33 mouse cellular contexts compared by ENCODE assay signal in genomic region chr2:29630141-29630771, GRCm38 (mm10). TPM values are rescaled to one million over a fixed set of nuclear protein-coding genes. Genes with fewer than 3 reads are reported as not detected.
A peak's percentile ranks its signal among the peaks of the same experiment; 100 is the strongest.
DNase-seq lines count a peak whose midpoint lies in the region; ATAC-seq and TF ChIP-seq lines count a peak whose summit lies in the region.
"Had no signal": no experiment of that assay in that cellular context is flagged by ENCODE, and none has a peak within 500 bp of the region (broad histone marks: within the 10 kb centered on the region; RNA-seq: fewer than 3 reads in every experiment).

No protein-coding gene starts in this region.

- no peak for DNase-seq in gastrocnemius, adult 2 months
- DNase-seq in gastrocnemius, postnatal 14 days, result no peak
- no peak for DNase-seq in spleen, adult 2 months (ENCODE audit: low read depth in 1 of 2, low spot score in 2 of 2)
- no peak for DNase-seq in spleen, adult 12 weeks (ENCODE audit: low spot score)
- no peak for DNase-seq in MEL (ENCODE audit: low read depth, low spot score)
- DNase-seq in fat pad, adult 2 months (ENCODE audit: extremely low read depth, low read depth, low spot score), result peak; percentile 51
- no peak for DNase-seq in lung, postnatal 10 days
- DNase-seq: adrenal gland, adult 2 months; cerebellum, adult 2 months; cerebellum, postnatal 14 days; gastrocnemius, postnatal 25 days; heart, adult 11 months; heart, postnatal 10 days; kidney, adult 18-20 months; lung, adult 18-20 months; retina, postnatal 1 day; right cerebral cortex, postnatal 14 days; thymus, adult 2 months; thymus, postnatal 36 days had no signal

- intact Hi-C loops in gastrocnemius, adult 2 months (cut with DNase I), result no loop called here
- intact Hi-C loops in gastrocnemius, postnatal 14 days (cut with DNase I; ENCODE audit: low total_unique reads), result no loop called here

- no peaks in the 10 kb centered on the region for H3K36me3 ChIP-seq in spleen, adult 2 months (ENCODE audit: control insufficient read depth, insufficient read depth, low read length)
- peaks cover 0 to 49% of the 10 kb centered on the region in 2 experiments; a peak in 2 of 4 replicates for H3K36me3 ChIP-seq in MEL (ENCODE audit: control insufficient read depth in 1 of 2, insufficient read depth in 2 of 2, low read length in 2 of 2)
- peaks cover 7% of the 10 kb centered on the region; the same call in 1 of the 2 replicates for H3K36me3 ChIP-seq in liver, embryonic 12.5 days
- H3K36me3 ChIP-seq: embryonic facial prominence, embryonic 15.5 days; kidney, embryonic 15.5 days; neural tube, embryonic 13.5 days had no signal

- H3K9me3 ChIP-seq in MEL (replicated peaks; ENCODE audit: insufficient read depth, low read length), result no peaks in the 10 kb centered on the region
- no peaks in the 10 kb centered on the region for H3K9me3 ChIP-seq in liver, embryonic 12.5 days (replicated peaks)
- H3K9me3 ChIP-seq: embryonic facial prominence, embryonic 10.5 days; embryonic facial prominence, embryonic 15.5 days; forebrain, embryonic 13.5 days; G1E; heart, embryonic 13.5 days; kidney, embryonic 15.5 days; limb, embryonic 13.5 days; midbrain, embryonic 10.5 days; neural tube, embryonic 13.5 days had no signal

- peaks cover 79% of the 10 kb centered on the region for H3K79me2 ChIP-seq in MEL (ENCODE audit: control insufficient read depth, insufficient read depth, low read length, poor library complexity)

- 92% methylated on average over 10 of the region's 10 CpGs for WGBS in spleen, adult 2 months
- 84% methylated on average over 10 of the region's 10 CpGs for WGBS in liver, embryonic 12.5 days (ENCODE audit: insufficient replicate concordance)

- TF ChIP-seq CTCF in gastrocnemius, adult 2 months (IDR thresholded peaks at IDR 0.05), result no peak
- no peak for TF ChIP-seq CTCF in spleen, adult 2 months (IDR thresholded peaks at IDR 0.05; ENCODE audit: extremely low read depth, insufficient read depth, insufficient read length, insufficient replicate concordance)
- no peak for TF ChIP-seq CTCF in MEL (IDR thresholded peaks at IDR 0.05 in 2 of 3, conservative IDR thresholded peaks at IDR 0.05 in 1 of 3; ENCODE audit: control insufficient read depth in 1 of 3, insufficient read depth in 1 of 3, low read depth in 2 of 3, low read length in 3 of 3, poor library complexity in 1 of 3, severe bottlenecking in 1 of 3)

- TF ChIP-seq POLR2A in spleen, adult 2 months (IDR thresholded peaks at IDR 0.05; ENCODE audit: low read depth, low read length), result no peak
- no peak for TF ChIP-seq POLR2A in MEL (IDR thresholded peaks at IDR 0.05; ENCODE audit: control insufficient read depth in 1 of 2, insufficient read depth in 1 of 2, low read depth in 1 of 2, low read length in 2 of 2, poor library complexity in 1 of 2)

- no peak for TF ChIP-seq RAD21 in MEL (IDR thresholded peaks at IDR 0.05; ENCODE audit: low read depth, low read length)

- H3K4me2 ChIP-seq in liver, embryonic 12.5 days, result no peak overlapping the region
- H3K4me2 ChIP-seq: embryonic facial prominence, embryonic 15.5 days; forebrain, embryonic 13.5 days; heart, embryonic 13.5 days; kidney, embryonic 15.5 days; limb, embryonic 13.5 days; liver, embryonic 11.5 days; neural tube, embryonic 13.5 days had no signal

- H3K4me3 ChIP-seq in gastrocnemius, adult 2 months, result no peak overlapping the region
- no peak overlapping the region for H3K4me3 ChIP-seq in spleen, adult 2 months (ENCODE audit: extremely low read depth, insufficient read depth, insufficient read length)
- no peak overlapping the region for H3K4me3 ChIP-seq in MEL (ENCODE audit: control insufficient read depth in 1 of 2, insufficient read depth in 1 of 2, low read depth in 2 of 2, low read length in 2 of 2)
- H3K4me3 ChIP-seq in liver, embryonic 12.5 days, result no peak overlapping the region
- H3K4me3 ChIP-seq: embryonic facial prominence, embryonic 10.5 days; embryonic facial prominence, embryonic 15.5 days; forebrain, embryonic 13.5 days; heart, embryonic 13.5 days; kidney, embryonic 15.5 days; layer of hippocampus, adult 2 months; limb, embryonic 13.5 days; midbrain, embryonic 10.5 days; myocyte; neural tube, embryonic 13.5 days had no signal

- H3K27ac ChIP-seq in gastrocnemius, adult 2 months, result peak overlapping the region; percentile 73
- H3K27ac ChIP-seq in spleen, adult 2 months (ENCODE audit: insufficient read depth, low read length), result peak overlapping the region; percentile 46
- H3K27ac ChIP-seq in MEL (ENCODE audit: control insufficient read depth, low read depth, low read length), result peak overlapping the region; percentile 84; the same call in 1 of the 2 replicates
- H3K27ac ChIP-seq in liver, embryonic 12.5 days, result no peak overlapping the region
- H3K27ac ChIP-seq: embryonic facial prominence, embryonic 10.5 days; embryonic facial prominence, embryonic 15.5 days; forebrain, embryonic 13.5 days; heart, embryonic 13.5 days; kidney, embryonic 15.5 days; layer of hippocampus, adult 2 months; limb, embryonic 13.5 days; midbrain, embryonic 10.5 days; neural tube, embryonic 13.5 days had no signal

- no peaks in the 10 kb centered on the region for H3K27me3 ChIP-seq in spleen, adult 2 months (ENCODE audit: control insufficient read depth, insufficient read depth, low read length)
- H3K27me3 ChIP-seq in MEL (ENCODE audit: control insufficient read depth in 1 of 2, insufficient read depth in 2 of 2, low read length in 2 of 2), result no peaks in the 10 kb centered on the region
- H3K27me3 ChIP-seq in liver, embryonic 12.5 days (replicated peaks), result no peaks in the 10 kb centered on the region
- H3K27me3 ChIP-seq: embryonic facial prominence, embryonic 15.5 days; forebrain, embryonic 13.5 days; heart, embryonic 13.5 days; kidney, embryonic 15.5 days; limb, embryonic 13.5 days; neural tube, embryonic 13.5 days had no signal

- no peak overlapping the region for H3K9ac ChIP-seq in MEL (ENCODE audit: control insufficient read depth, low read depth, low read length, poor library complexity, severe bottlenecking)
- H3K9ac ChIP-seq in liver, embryonic 12.5 days, result no peak overlapping the region
- H3K9ac ChIP-seq: embryonic facial prominence, embryonic 15.5 days; forebrain, embryonic 13.5 days; kidney, embryonic 15.5 days; limb, embryonic 13.5 days; neural tube, embryonic 13.5 days had no signal

- no peak for TF ChIP-seq EP300 in MEL (IDR thresholded peaks at IDR 0.05; ENCODE audit: low read depth in 1 of 2, low read length in 2 of 2)

- peaks cover 70% of the 10 kb centered on the region for H3K4me1 ChIP-seq in spleen, adult 2 months (ENCODE audit: control insufficient read depth, insufficient read depth, insufficient read length)
- peaks cover 23 to 59% of the 10 kb centered on the region in 2 experiments for H3K4me1 ChIP-seq in MEL (ENCODE audit: control insufficient read depth in 1 of 2, insufficient read depth in 2 of 2, low read length in 2 of 2)
- peaks cover 94% of the 10 kb centered on the region for H3K4me1 ChIP-seq in liver, embryonic 12.5 days

- ATAC-seq in liver, embryonic 12.5 days, result no peak
- ATAC-seq: forebrain, embryonic 13.5 days; hindbrain, embryonic 16.5 days had no signal

TF ChIP-seq in MEL, 35 proteins besides CTCF, POLR2A, EP300 and RAD21:
- TF ChIP-seq JUND (IDR thresholded peaks at IDR 0.05; ENCODE audit: low read depth, low read length), result no peak
- TF ChIP-seq CHD2 (IDR thresholded peaks at IDR 0.05; ENCODE audit: low read length), result no peak
- TF ChIP-seq RCOR1 (IDR thresholded peaks at IDR 0.05; ENCODE audit: low read depth, low read length), result no peak
- no peak for TF ChIP-seq NELFE (IDR thresholded peaks at IDR 0.05; ENCODE audit: low read depth, low read length)
- no peak for TF ChIP-seq BHLHE40 (IDR thresholded peaks at IDR 0.05; ENCODE audit: borderline replicate concordance, low read depth, low read length)
- no peak for TF ChIP-seq ZMIZ1 (IDR thresholded peaks at IDR 0.05; ENCODE audit: low read depth, low read length)
- no peak for TF ChIP-seq ZNF384 (IDR thresholded peaks at IDR 0.05; ENCODE audit: low read depth, low read length)
- no peak for TF ChIP-seq ELF1 (IDR thresholded peaks at IDR 0.05; ENCODE audit: low read depth, low read length)
- TF ChIP-seq MAZ (IDR thresholded peaks at IDR 0.05; ENCODE audit: low read depth, low read length), result no peak
- no peak for TF ChIP-seq TBP (IDR thresholded peaks at IDR 0.05; ENCODE audit: low read depth, low read length)

RNA-seq across cellular contexts. Expression of gene Rapgef1, which starts 10.7 kb away (rescaled TPM):
- total RNA-seq in gastrocnemius, adult 2 months (2021), result 100 to 1,000 TPM; 135 to 139 TPM
- total RNA-seq in gastrocnemius, postnatal 14 days (2021), result 10 to 100 TPM; 75.7 to 81.9 TPM
- polyA plus RNA-seq in spleen, adult 2 months (2012; rRNA removed), result 75.1 and 95.9 TPM in 2 replicates
- total RNA-seq in MEL (2012; rRNA removed), result 69.7 and 77.0 TPM in 2 replicates
- polyA plus RNA-seq in MEL (2012; ENCODE audit: insufficient read depth in 1 of 2, insufficient read length in 2 of 2, low read depth in 1 of 2, low replicate concordance in 2 of 2, missing spikeins in 1 of 2), result 10 to 100 TPM; 57.2 to 88.3 TPM
- polyA plus RNA-seq in liver, embryonic 12.5 days (2016; fragmentation: Nextera tagmentation; extraction: Ambion mirVana), result 10.1 and 10.8 TPM in 2 replicates
